Mouse (Mus musculus) embryonic fibroblast, embryonic 13.5 days (primary cell): Measurements from ENCODE around the gene Slc1a7. TPM values are rescaled to one million over a fixed set of nuclear protein-coding genes. Genes with fewer than 3 reads are reported as not detected.

Source experiments
- H3K27ac ChIP-seq: 2 replicates; pipeline ENCODE4 v1.5.1; 2012; ENCODE audit warnings: low read length, control low read depth, inconsistent platforms; ENCODE audit not compliant: insufficient read depth
- H3K4me1 ChIP-seq: 2 replicates; pipeline ENCODE4 v1.6.1; 2011; ENCODE audit warnings: low read length; ENCODE audit not compliant: control insufficient read depth, insufficient read depth
- H3K4me3 ChIP-seq: 2 replicates; pipeline ENCODE4 v1.5.1; 2011; ENCODE audit warnings: mild to moderate bottlenecking, control low read depth, low read length; ENCODE audit not compliant: insufficient read depth
- CTCF ChIP-seq: IDR thresholded peaks from 2 replicates; pipeline ENCODE4 v1.5.1; 2011; ENCODE audit warnings: mild to moderate bottlenecking, control low read depth, low read length, moderate library complexity, borderline replicate concordance; ENCODE audit not compliant: insufficient read depth
- POLR2A ChIP-seq: IDR thresholded peaks from 2 replicates; pipeline ENCODE4 v1.6.1; 2011; ENCODE audit warnings: low read depth, mild to moderate bottlenecking, control low read depth, low read length, moderate library complexity
- polyA plus RNA-seq: library from polyadenylated mRNA; stranded (reverse); fragments of >200 nt; gene quantifications from 2 replicates; pipeline ENCODE4 v1.2.4, GENCODE M21; 2011; ENCODE audit warnings: low read depth; ENCODE audit not compliant: missing spikeins, insufficient read length

The Slc1a7 gene
- polyA plus RNA-seq, 1 experiment, result not detected

DNA sequence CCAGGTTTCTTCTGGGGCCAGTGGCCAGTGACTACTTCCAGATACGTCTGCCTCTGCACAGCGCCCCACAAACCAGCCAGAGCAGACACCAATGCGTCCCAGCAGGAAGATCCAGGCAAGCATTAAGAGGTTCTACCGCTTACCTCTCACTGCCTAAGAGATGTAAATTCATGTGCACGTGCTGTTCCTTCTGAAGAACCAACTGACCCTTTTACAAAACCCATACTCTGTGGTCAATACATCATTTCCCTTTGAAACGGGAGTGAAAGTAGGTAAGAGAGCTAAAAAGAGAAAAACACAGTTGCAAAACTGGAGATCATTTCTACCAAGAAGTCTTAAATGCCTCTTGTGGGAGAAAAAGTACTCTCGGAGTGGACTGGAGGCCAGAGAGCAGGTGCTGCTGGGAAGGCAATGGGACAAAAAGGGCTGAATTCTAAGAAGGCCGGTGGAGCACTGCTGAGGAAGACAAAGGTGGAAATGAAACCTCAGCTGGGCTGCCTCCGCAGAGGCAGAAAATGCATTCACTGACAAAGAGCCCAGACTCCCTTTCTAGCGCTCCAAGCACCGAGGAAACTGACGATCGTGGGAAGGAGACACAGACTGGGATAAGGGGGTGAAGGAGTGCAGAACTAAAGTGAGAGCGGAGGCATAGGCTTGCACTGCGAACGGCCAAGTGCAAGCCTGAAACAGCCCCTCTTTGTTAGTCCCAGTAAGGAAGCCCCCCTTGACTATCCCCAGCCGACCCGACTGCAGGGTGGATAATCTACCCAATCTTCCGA, 91.7 kb downstream of the Slc1a7 start:
- Histone ChIP-seq H3K4me1 (peaks cover 6% of the 10 kb centered on the region; the same call in 1 of the 2 replicates), H3K4me3 (no peak overlapping the region), H3K27ac (0 out of 2 replicates have a peak overlapping the region, but pooled peaks have one; percentile 90)
- TF ChIP-seq CTCF, result no peak
- no peak for TF ChIP-seq POLR2A

DNA sequence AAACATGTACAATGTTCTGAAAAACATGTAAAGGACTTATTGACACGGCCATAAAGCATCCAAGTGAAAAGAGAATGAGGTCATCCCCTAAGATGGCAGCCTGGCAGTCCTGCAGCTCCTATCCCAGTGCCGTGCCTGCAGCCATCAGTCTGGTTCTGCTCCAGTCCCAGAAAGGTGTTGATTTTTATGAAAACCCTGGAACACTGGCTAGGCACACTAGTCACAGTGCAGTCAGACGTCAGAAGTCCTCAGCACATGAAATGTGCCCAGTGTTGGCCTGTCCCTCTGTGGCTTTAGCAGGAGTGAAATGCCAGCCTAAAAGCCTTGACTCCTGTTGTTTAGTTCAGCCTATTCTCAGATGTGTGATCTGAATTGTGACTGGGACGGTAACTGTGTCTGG, 92.6 kb downstream of the Slc1a7 start:
- H3K4me1 ChIP-seq, result peaks cover 6% of the 10 kb centered on the region; the same call in 1 of the 2 replicates
- TF ChIP-seq CTCF (no peak), POLR2A (no peak)
- no peak overlapping the region for H3K4me3 ChIP-seq
- no peak overlapping the region for H3K27ac ChIP-seq

GRCm38 (mm10) chr4:108062524-108062923, 94.4 kb downstream of the Slc1a7 start:
- Histone ChIP-seq H3K4me1 (peaks cover 6% of the 10 kb centered on the region; the same call in 1 of the 2 replicates), H3K4me3 (no peak overlapping the region), H3K27ac (no peak overlapping the region)
- TF ChIP-seq CTCF, result no peak
- no peak for TF ChIP-seq POLR2A

Other genes with a start within 250 kb of the Slc1a7 start
- gene Lrp8, start 166.1 kb upstream of the Slc1a7 start, polyA plus RNA-seq, result 8.5 and 11.3 TPM in 2 replicates
- gene Magoh, start 88.6 kb upstream of the Slc1a7 start, polyA plus RNA-seq, result 90.8 and 121 TPM in 2 replicates
- 58.2 and 67.6 TPM in 2 replicates for gene 0610037L13Rik, start 78.5 kb upstream of the Slc1a7 start, polyA plus RNA-seq
- 37.1 and 51.8 TPM in 2 replicates for gene Cpt2, start 44.7 kb upstream of the Slc1a7 start, polyA plus RNA-seq
- gene Podn, start 128.1 kb downstream of the Slc1a7 start, polyA plus RNA-seq, result 58.8 and 134 TPM in 2 replicates
- 104 and 118 TPM in 2 replicates for gene Scp2, start 176.7 kb downstream of the Slc1a7 start, polyA plus RNA-seq
- 28.0 and 36.6 TPM in 2 replicates for gene Echdc2, start 197.1 kb downstream of the Slc1a7 start, polyA plus RNA-seq
- gene Zyg11a, start 249.7 kb downstream of the Slc1a7 start, polyA plus RNA-seq, result 0.35 TPM in 2 replicates